Mouse (Mus musculus) hindbrain, embryonic 10.5 days (tissue): ENCODE measurements at regions not wholly inside any gene's neighbourhood (a gene's known extent, or its start where the extent isn't known, plus 50 kb on each side); places are given as distances from the start of the nearest gene placed in this dataset.
A peak's percentile ranks its signal among the peaks of the same experiment; 100 is the strongest.

ENCODE experiments used
- DNase-seq: peaks from one replicate; pipeline ENCODE4 v3.0.0-alpha.2; 2017; ENCODE audit warnings: low spot score
- H3K27ac ChIP-seq: fragments of 300-500 bp; sonication (generic); 2 replicates; pipeline ENCODE4 v1.5.1; 2016; ENCODE audit warnings: mild to moderate bottlenecking, moderate library complexity
- H3K27me3 ChIP-seq: fragments of 300-500 bp; sonication (generic); 2 replicates; pipeline ENCODE4 v1.6.1; 2016; ENCODE audit warnings: mild to moderate bottlenecking; ENCODE audit not compliant: poor library complexity, insufficient read depth, severe bottlenecking
- H3K36me3 ChIP-seq: fragments of 300-500 bp; sonication (generic); 2 replicates; pipeline ENCODE4 v1.6.1; 2016; ENCODE audit warnings: mild to moderate bottlenecking, moderate library complexity
- H3K4me1 ChIP-seq: fragments of 300-500 bp; sonication (generic); replicated peaks from 2 replicates; pipeline ENCODE4 v1.6.1; 2016; ENCODE audit warnings: mild to moderate bottlenecking
- H3K4me3 ChIP-seq: fragments of 300-500 bp; sonication (generic); 2 replicates; pipeline ENCODE4 v1.5.1; 2016; ENCODE audit warnings: mild to moderate bottlenecking, moderate library complexity
- H3K9me3 ChIP-seq: fragments of 300-500 bp; sonication (generic); 2 replicates; pipeline ENCODE4 v1.6.1; 2016; ENCODE audit warnings: mild to moderate bottlenecking, moderate library complexity
- WGBS: fragments of 180-500 bp; shearing (Covaris S2); methylation state at CpG from one replicate; pipeline ENCODE4 v1.1.7; 2016; 5-methylcytosine and 5-hydroxymethylcytosine counted together

GRCm38 (mm10) chr3:52763660-52764059, 253.4 kb downstream of the Cog6 start:
- H3K27ac ChIP-seq = no peak overlapping the region
- no peaks in the 10 kb centered on the region for H3K36me3 ChIP-seq
- H3K4me3 ChIP-seq = no peak overlapping the region
- H3K27me3 ChIP-seq = no peaks in the 10 kb centered on the region
- H3K4me1 ChIP-seq = 0 out of 2 replicates have a peak, but pooled peaks cover 7% of the 10 kb centered on the region
- DNase-seq = no peak
- WGBS = 86% methylated on average over 5 of the region's 5 CpGs
- no peaks in the 10 kb centered on the region for H3K9me3 ChIP-seq

GRCm38 (mm10) chr3:52762549-52762948, 254.5 kb downstream of the Cog6 start:
- no peak overlapping the region for H3K4me3 ChIP-seq
- WGBS = 92% methylated on average over 6 of the region's 6 CpGs
- 0 out of 2 replicates have a peak, but pooled peaks cover 7% of the 10 kb centered on the region for H3K4me1 ChIP-seq
- no peaks in the 10 kb centered on the region for H3K36me3 ChIP-seq
- H3K27ac ChIP-seq = no peak overlapping the region
- no peaks in the 10 kb centered on the region for H3K9me3 ChIP-seq
- peaks cover under 1% of the 10 kb centered on the region; the same call in 1 of the 2 replicates for H3K27me3 ChIP-seq
- no peak for DNase-seq

GRCm38 (mm10) chr3:52759846-52760245, 257.2 kb downstream of the Cog6 start:
- peaks cover 6% of the 10 kb centered on the region; the same call in 1 of the 2 replicates for H3K27me3 ChIP-seq
- no peak overlapping the region for H3K27ac ChIP-seq
- no peak for DNase-seq
- WGBS = 92% methylated on average over 11 of the region's 11 CpGs
- no peak overlapping the region for H3K4me3 ChIP-seq
- no peaks in the 10 kb centered on the region for H3K9me3 ChIP-seq
- no peaks in the 10 kb centered on the region for H3K36me3 ChIP-seq
- H3K4me1 ChIP-seq = peaks cover 9% of the 10 kb centered on the region

GRCm38 (mm10) chr3:52758561-52758960, 258.5 kb downstream of the Cog6 start:
- 33% methylated on average over 2 of the region's 2 CpGs for WGBS

DNA sequence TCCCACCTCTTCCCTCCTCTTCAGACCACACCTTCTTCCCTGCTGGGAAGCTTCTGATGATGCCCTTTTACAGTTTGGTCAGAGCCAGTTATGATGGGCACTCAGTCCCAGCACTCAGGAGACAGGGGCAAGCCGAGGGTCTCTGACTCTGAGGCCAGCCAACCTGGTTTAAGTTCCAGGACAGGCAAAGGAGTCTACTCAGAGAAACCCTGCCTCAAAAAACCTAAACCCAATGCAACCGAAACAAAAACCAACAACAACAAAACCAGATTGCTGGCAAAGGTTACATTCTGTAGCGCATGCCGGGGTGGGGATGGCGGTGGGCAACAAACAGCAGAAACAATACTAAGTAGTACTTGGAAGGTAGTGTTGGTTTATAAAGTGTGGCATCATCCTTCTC, 260.2 kb downstream of the Cog6 start:
- no peak overlapping the region for H3K4me3 ChIP-seq
- H3K27me3 ChIP-seq = peaks cover 6% of the 10 kb centered on the region; the same call in 1 of the 2 replicates
- H3K4me1 ChIP-seq = peaks cover 17% of the 10 kb centered on the region
- DNase-seq = no peak
- no peaks in the 10 kb centered on the region for H3K9me3 ChIP-seq
- WGBS = 96% methylated on average over 5 of the region's 5 CpGs
- H3K27ac ChIP-seq = no peak overlapping the region
- no peaks in the 10 kb centered on the region for H3K36me3 ChIP-seq

More at GRCm38 (mm10) chr3:52758561-52758960, 258.5 kb downstream of the Cog6 start:
- no peak overlapping the region for H3K4me3 ChIP-seq
- H3K36me3 ChIP-seq = no peaks in the 10 kb centered on the region
- H3K27me3 ChIP-seq = peaks cover 6% of the 10 kb centered on the region; the same call in 1 of the 2 replicates
- H3K27ac ChIP-seq = no peak overlapping the region
- no peaks in the 10 kb centered on the region for H3K9me3 ChIP-seq
- peak; percentile 20 for DNase-seq
- H3K4me1 ChIP-seq = peaks cover 17% of the 10 kb centered on the region

DNA sequence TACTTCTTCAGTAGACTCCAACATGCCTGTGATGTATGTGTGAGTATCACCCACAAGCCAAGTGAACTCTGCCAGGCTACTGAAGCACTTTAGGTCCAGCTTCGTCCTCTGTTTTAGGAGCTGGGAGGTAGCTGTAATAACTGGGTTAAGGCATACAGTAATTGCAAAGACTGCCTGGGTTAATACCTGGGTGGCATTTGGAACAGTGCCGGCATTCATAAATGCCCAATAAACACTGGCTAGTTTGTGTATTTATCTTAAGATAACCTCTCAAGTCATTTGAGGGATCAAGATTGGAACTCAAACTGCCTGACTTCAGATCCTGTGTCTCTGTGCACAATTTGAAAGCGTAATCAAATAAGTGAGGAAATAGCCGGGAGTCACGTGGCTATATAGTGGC, 261.0 kb downstream of the Cog6 start:
- H3K4me3 ChIP-seq = no peak overlapping the region
- H3K9me3 ChIP-seq = no peaks in the 10 kb centered on the region
- peaks cover 6% of the 10 kb centered on the region; the same call in 1 of the 2 replicates for H3K27me3 ChIP-seq
- no peak for DNase-seq
- 87% methylated on average over 5 of the region's 5 CpGs for WGBS
- H3K4me1 ChIP-seq = peaks cover 17% of the 10 kb centered on the region
- no peak overlapping the region for H3K27ac ChIP-seq
- no peaks in the 10 kb centered on the region for H3K36me3 ChIP-seq

- no peak overlapping the region for H3K27ac ChIP-seq
- no peaks in the 10 kb centered on the region for H3K36me3 ChIP-seq
- DNase-seq = no peak
- peaks cover 17% of the 10 kb centered on the region for H3K4me1 ChIP-seq
- H3K9me3 ChIP-seq = no peaks in the 10 kb centered on the region
- H3K27me3 ChIP-seq = peaks cover 6% of the 10 kb centered on the region; the same call in 1 of the 2 replicates
- 52% methylated on average over 6 of the region's 6 CpGs for WGBS
- H3K4me3 ChIP-seq = no peak overlapping the region
Observed at GRCm38 (mm10) chr3:52754978-52755377, 262.1 kb downstream of the Cog6 start.

GRCm38 (mm10) chr3:52754401-52754800, 262.6 kb downstream of the Cog6 start:
- WGBS = 33% methylated on average over 4 of the region's 4 CpGs

DNA sequence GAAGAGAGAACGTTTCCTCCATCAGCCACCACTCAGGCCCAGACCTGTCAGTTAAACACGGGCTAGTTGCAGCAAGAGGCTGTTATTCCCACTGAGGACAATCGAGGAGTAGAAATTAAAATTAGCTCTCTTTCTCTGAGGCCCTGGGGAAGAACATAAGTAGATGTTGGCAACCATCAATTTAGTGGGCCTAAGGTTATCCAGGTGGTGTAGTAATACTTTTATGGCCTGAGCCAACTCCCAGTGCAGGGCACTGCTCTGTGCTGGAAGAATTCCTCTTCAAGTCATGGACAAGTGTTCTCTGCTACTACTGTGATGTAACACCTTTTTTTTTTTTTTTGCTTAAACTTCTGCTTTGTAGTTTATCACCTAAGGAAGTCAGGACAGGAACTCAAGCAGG, 270.1 kb downstream of the Cog6 start:
- H3K4me1 ChIP-seq = peaks cover 16% of the 10 kb centered on the region
- no peaks in the 10 kb centered on the region for H3K36me3 ChIP-seq
- WGBS = 63% methylated on average over 3 of the region's 3 CpGs
- no peak overlapping the region for H3K4me3 ChIP-seq
- no peaks in the 10 kb centered on the region for H3K9me3 ChIP-seq
- H3K27me3 ChIP-seq = peaks cover 4% of the 10 kb centered on the region; the same call in 1 of the 2 replicates
- H3K27ac ChIP-seq = no peak overlapping the region
- DNase-seq = no peak

More at GRCm38 (mm10) chr3:52754401-52754800, 262.6 kb downstream of the Cog6 start:
- H3K4me3 ChIP-seq = no peak overlapping the region
- no peaks in the 10 kb centered on the region for H3K9me3 ChIP-seq
- H3K36me3 ChIP-seq = no peaks in the 10 kb centered on the region
- peaks cover 6% of the 10 kb centered on the region; the same call in 1 of the 2 replicates for H3K27me3 ChIP-seq
- H3K27ac ChIP-seq = no peak overlapping the region
- H3K4me1 ChIP-seq = peaks cover 17% of the 10 kb centered on the region
- no peak for DNase-seq

- no peak overlapping the region for H3K4me3 ChIP-seq
- peaks cover 24% of the 10 kb centered on the region for H3K4me1 ChIP-seq
- H3K27me3 ChIP-seq = peaks cover 4% of the 10 kb centered on the region; the same call in 1 of the 2 replicates
- H3K9me3 ChIP-seq = no peaks in the 10 kb centered on the region
- no peaks in the 10 kb centered on the region for H3K36me3 ChIP-seq
- WGBS = 84% methylated on average over 8 of the region's 8 CpGs
- no peak for DNase-seq
- no peak overlapping the region for H3K27ac ChIP-seq
Observed at GRCm38 (mm10) chr3:52744334-52744733, 272.7 kb downstream of the Cog6 start.

DNA sequence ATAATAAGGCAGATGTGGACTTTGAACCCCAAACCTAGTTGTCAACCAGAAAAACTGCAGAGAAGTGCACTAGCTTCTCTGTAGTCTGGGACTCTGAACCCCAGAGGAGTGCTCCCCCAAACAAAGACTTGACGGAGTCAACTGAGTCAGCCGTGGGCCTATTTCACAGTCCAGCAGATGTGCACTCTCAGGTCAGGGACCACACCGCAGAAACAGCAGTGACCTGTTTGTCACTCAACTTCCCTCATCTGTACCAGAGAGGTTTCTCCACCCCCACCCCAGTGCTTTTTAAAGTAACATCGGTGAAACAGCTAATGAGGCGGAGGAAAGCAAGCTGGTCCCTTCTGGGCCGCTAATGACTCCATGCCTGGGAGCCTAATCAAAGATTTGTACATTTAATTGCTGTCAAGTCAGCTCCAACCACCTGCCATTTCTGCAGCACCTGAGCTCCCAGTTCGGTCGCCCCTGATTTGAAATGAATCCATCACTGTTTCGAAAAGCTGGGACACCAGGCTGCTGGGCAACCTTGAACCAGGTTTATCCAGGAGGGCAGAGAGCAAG, 276.5 kb downstream of the Cog6 start:
- Histone ChIP-seq H3K4me1 (peaks cover 17% of the 10 kb centered on the region), H3K4me3 (no peak overlapping the region), H3K9me3 (no peaks in the 10 kb centered on the region), H3K27me3 (no peaks in the 10 kb centered on the region), H3K27ac (no peak overlapping the region), H3K36me3 (no peaks in the 10 kb centered on the region)
- no peak for DNase-seq
- 75% methylated on average over 9 of the region's 9 CpGs for WGBS

DNA sequence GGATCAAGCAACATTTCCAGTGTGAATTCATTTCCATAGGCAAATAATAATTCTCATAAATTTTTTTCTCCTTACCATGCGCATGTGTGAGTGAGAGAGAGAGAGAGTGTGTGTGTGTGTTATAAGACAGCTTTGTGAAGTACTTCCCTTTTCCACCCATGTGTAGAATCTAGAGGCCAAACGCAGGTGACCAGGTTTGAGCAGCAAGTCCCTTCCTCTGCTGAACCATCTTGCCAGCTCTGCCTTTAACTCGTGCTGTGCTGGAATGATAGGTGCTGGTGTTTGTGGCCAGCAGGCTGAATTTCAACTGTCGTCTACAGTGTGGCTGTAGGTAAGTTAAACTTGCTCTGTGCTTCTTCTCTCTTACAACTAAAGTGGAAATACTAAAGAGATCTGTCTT, 277.5 kb downstream of the Cog6 start:
- Histone ChIP-seq H3K27ac (no peak overlapping the region), H3K36me3 (no peaks in the 10 kb centered on the region), H3K4me1 (peaks cover 17% of the 10 kb centered on the region), H3K27me3 (no peaks in the 10 kb centered on the region), H3K4me3 (no peak overlapping the region), H3K9me3 (no peaks in the 10 kb centered on the region)
- no peak for DNase-seq
- WGBS = 77% methylated on average over 4 of the region's 4 CpGs

- Histone ChIP-seq H3K4me3 (no peak overlapping the region), H3K4me1 (peaks cover 14% of the 10 kb centered on the region), H3K27ac (no peak overlapping the region), H3K36me3 (no peaks in the 10 kb centered on the region), H3K9me3 (no peaks in the 10 kb centered on the region), H3K27me3 (no peaks in the 10 kb centered on the region)
- no peak for DNase-seq
- WGBS = 51% methylated on average over 5 of the region's 5 CpGs
Observed at GRCm38 (mm10) chr3:52738386-52738785, 278.7 kb downstream of the Cog6 start.
